Mouse (Mus musculus) forebrain, embryonic 12.5 days (tissue): Measurements from ENCODE around the gene Adgrg7. TPM values are rescaled to one million over a fixed set of nuclear protein-coding genes. Genes with fewer than 3 reads are reported as not detected.

Experiments used
- ATAC-seq: fragments of 200-750 bp; cut with Nextera tagmentation; 2 replicates; pipeline ENCODE4 v1.8.0; 2017; ENCODE audit warnings: moderate TSS enrichment; ENCODE audit not compliant: low FRiP score
- H3K27ac ChIP-seq: fragments of 300-500 bp; sonication (generic); 2 replicates; pipeline ENCODE4 v1.5.1; 2016; ENCODE audit warnings: mild to moderate bottlenecking
- H3K27me3 ChIP-seq: fragments of 300-500 bp; sonication (generic); 2 replicates; pipeline ENCODE4 v1.6.1; 2016; ENCODE audit warnings: mild to moderate bottlenecking
- H3K36me3 ChIP-seq: fragments of 300-500 bp; sonication (generic); replicated peaks from 2 replicates; pipeline ENCODE4 v1.6.1; 2016; ENCODE audit warnings: mild to moderate bottlenecking
- H3K4me1 ChIP-seq: fragments of 300-500 bp; sonication (generic); 2 replicates; pipeline ENCODE4 v1.6.1; 2016
- H3K4me2 ChIP-seq: fragments of 300-500 bp; sonication (generic); 2 replicates; pipeline ENCODE4 v1.6.1; 2016; ENCODE audit warnings: mild to moderate bottlenecking, moderate library complexity
- H3K4me3 ChIP-seq: fragments of 300-500 bp; sonication (generic); replicated peaks from 2 replicates; pipeline ENCODE4 v1.5.1; 2016; ENCODE audit warnings: mild to moderate bottlenecking
- H3K9ac ChIP-seq: fragments of 300-500 bp; sonication (generic); 2 replicates; pipeline ENCODE4 v1.6.1; 2016; ENCODE audit warnings: mild to moderate bottlenecking
- H3K9me3 ChIP-seq: fragments of 300-500 bp; sonication (generic); 2 replicates; pipeline ENCODE4 v1.6.1; 2016
- WGBS: fragments of 180-500 bp; shearing (Covaris S2); methylation state at CpG from one replicate; pipeline ENCODE4 v1.1.7; 2016; 5-methylcytosine and 5-hydroxymethylcytosine counted together
- polyA plus RNA-seq: library from polyadenylated mRNA; unstranded; fragments of >200 nt; fragmentation: Nextera tagmentation; extraction: Ambion mirVana; gene quantifications from 2 replicates; pipeline ENCODE4 v1.2.1, GENCODE M21; 2016

Adgrg7 gene
- polyA plus RNA-seq = not detected in 2 replicates

- Histone ChIP-seq H3K9ac (no peak within 1 kb of the TSS), H3K27ac (no peak within 1 kb of the TSS), H3K9me3 (no peaks in the 10 kb centered on the region), H3K4me2 (no peak within 1 kb of the TSS), H3K4me3 (no peak within 1 kb of the TSS), H3K36me3 (no peaks in the 10 kb centered on the region), H3K27me3 (no peaks in the 10 kb centered on the region), H3K4me1 (no peaks in the 10 kb centered on the region)
- ATAC-seq = no peak
- WGBS = 79% methylated on average over 8 of the region's 8 CpGs
Measured at GRCm38 (mm10) chr16:56795481-56796139, at the start of gene Adgrg7. TSS of gene Adgrg7 (minus strand) at chr16:56795855.

- WGBS = 90% methylated on average over 5 of the region's 5 CpGs
Measured at GRCm38 (mm10) chr16:56842988-56843387, 47.3 kb upstream of the Adgrg7 start.

GRCm38 (mm10) chr16:56833312-56833711 lies 37.7 kb upstream of the Adgrg7 start:
- no peak for ATAC-seq
- H3K27me3 ChIP-seq = no peaks in the 10 kb centered on the region
- H3K4me2 ChIP-seq = no peak overlapping the region
- H3K4me1 ChIP-seq = no peaks in the 10 kb centered on the region
- H3K36me3 ChIP-seq = no peaks in the 10 kb centered on the region
- H3K9me3 ChIP-seq = no peaks in the 10 kb centered on the region
- WGBS = 98% methylated on average over 1 of the region's 1 CpGs
- no peak overlapping the region for H3K4me3 ChIP-seq
- no peak overlapping the region for H3K27ac ChIP-seq
- H3K9ac ChIP-seq = no peak overlapping the region

More at GRCm38 (mm10) chr16:56842988-56843387, 47.3 kb upstream of the Adgrg7 start:
- no peak overlapping the region for H3K4me2 ChIP-seq
- ATAC-seq = no peak
- no peak overlapping the region for H3K4me3 ChIP-seq
- no peak overlapping the region for H3K27ac ChIP-seq
- H3K4me1 ChIP-seq = no peaks in the 10 kb centered on the region
- H3K36me3 ChIP-seq = no peaks in the 10 kb centered on the region
- no peak overlapping the region for H3K9ac ChIP-seq
- no peaks in the 10 kb centered on the region for H3K9me3 ChIP-seq
- no peaks in the 10 kb centered on the region for H3K27me3 ChIP-seq

- H3K4me3 ChIP-seq = no peak overlapping the region
- no peak for ATAC-seq
- no peak overlapping the region for H3K27ac ChIP-seq
- 95% methylated on average over 2 of the region's 2 CpGs for whole genome bisulfite sequencing
- H3K27me3 ChIP-seq = no peaks in the 10 kb centered on the region
- no peaks in the 10 kb centered on the region for H3K9me3 ChIP-seq
- no peak overlapping the region for H3K9ac ChIP-seq
- H3K4me2 ChIP-seq = no peak overlapping the region
- no peaks in the 10 kb centered on the region for H3K4me1 ChIP-seq
- H3K36me3 ChIP-seq = no peaks in the 10 kb centered on the region
Measured at GRCm38 (mm10) chr16:56831986-56832385, 36.3 kb upstream of the Adgrg7 start.

GRCm38 (mm10) chr16:56801370-56802109 lies 5.9 kb upstream of the Adgrg7 start:
- Histone ChIP-seq H3K9me3 (no peaks in the 10 kb centered on the region), H3K27ac (no peak overlapping the region), H3K4me2 (no peak overlapping the region), H3K4me3 (no peak overlapping the region), H3K36me3 (no peaks in the 10 kb centered on the region), H3K4me1 (no peaks in the 10 kb centered on the region), H3K9ac (no peak overlapping the region), H3K27me3 (no peaks in the 10 kb centered on the region)
- ATAC-seq = no peak
- 89% methylated on average over 6 of the region's 6 CpGs for WGBS

GRCm38 (mm10) chr16:56800946-56801345 lies 5.3 kb upstream of the Adgrg7 start:
- H3K4me3 ChIP-seq = no peak overlapping the region
- WGBS = 87% methylated on average over 7 of the region's 7 CpGs
- no peaks in the 10 kb centered on the region for H3K4me1 ChIP-seq
- no peak overlapping the region for H3K9ac ChIP-seq
- no peaks in the 10 kb centered on the region for H3K36me3 ChIP-seq
- no peak overlapping the region for H3K27ac ChIP-seq
- H3K9me3 ChIP-seq = no peaks in the 10 kb centered on the region
- no peak overlapping the region for H3K4me2 ChIP-seq
- no peaks in the 10 kb centered on the region for H3K27me3 ChIP-seq
- no peak for ATAC-seq

- 44% methylated on average over 2 of the region's 2 CpGs for WGBS
- Histone ChIP-seq H3K36me3 (no peaks in the 10 kb centered on the region), H3K9me3 (no peaks in the 10 kb centered on the region), H3K4me3 (no peak overlapping the region), H3K4me1 (no peaks in the 10 kb centered on the region), H3K4me2 (no peak overlapping the region), H3K9ac (no peak overlapping the region), H3K27me3 (no peaks in the 10 kb centered on the region), H3K27ac (no peak overlapping the region)
- ATAC-seq = no peak
Measured at GRCm38 (mm10) chr16:56800469-56800868, 4.8 kb upstream of the Adgrg7 start.

GRCm38 (mm10) chr16:56799541-56800029 lies 3.9 kb upstream of the Adgrg7 start:
- no peaks in the 10 kb centered on the region for H3K27me3 ChIP-seq
- 86% methylated on average over 3 of the region's 3 CpGs for WGBS
- no peak overlapping the region for H3K4me3 ChIP-seq
- H3K27ac ChIP-seq = no peak overlapping the region
- H3K4me2 ChIP-seq = no peak overlapping the region
- ATAC-seq = no peak
- no peaks in the 10 kb centered on the region for H3K36me3 ChIP-seq
- H3K9ac ChIP-seq = no peak overlapping the region
- no peaks in the 10 kb centered on the region for H3K9me3 ChIP-seq
- H3K4me1 ChIP-seq = no peaks in the 10 kb centered on the region

- no peak for ATAC-seq
- Histone ChIP-seq H3K9ac (no peak overlapping the region), H3K4me3 (no peak overlapping the region), H3K27me3 (no peaks in the 10 kb centered on the region), H3K9me3 (no peaks in the 10 kb centered on the region), H3K4me2 (no peak overlapping the region), H3K4me1 (no peaks in the 10 kb centered on the region), H3K36me3 (no peaks in the 10 kb centered on the region), H3K27ac (no peak overlapping the region)
- 92% methylated on average over 7 of the region's 7 CpGs for WGBS
Measured at GRCm38 (mm10) chr16:56798873-56799272, 3.2 kb upstream of the Adgrg7 start.

GRCm38 (mm10) chr16:56794383-56795144 lies 1.1 kb downstream of the Adgrg7 start:
- Histone ChIP-seq H3K36me3 (no peaks in the 10 kb centered on the region), H3K9ac (no peak overlapping the region), H3K27me3 (no peaks in the 10 kb centered on the region), H3K9me3 (no peaks in the 10 kb centered on the region), H3K4me1 (no peaks in the 10 kb centered on the region), H3K4me3 (no peak overlapping the region), H3K4me2 (no peak overlapping the region), H3K27ac (no peak overlapping the region)
- no peak for ATAC-seq
- 82% methylated on average over 7 of the region's 7 CpGs for WGBS

GRCm38 (mm10) chr16:56793778-56794177 lies 1.9 kb downstream of the Adgrg7 start:
- H3K9ac ChIP-seq = no peak overlapping the region
- no peak overlapping the region for H3K4me3 ChIP-seq
- WGBS = 89% methylated on average over 1 of the region's 1 CpGs
- no peaks in the 10 kb centered on the region for H3K27me3 ChIP-seq
- no peaks in the 10 kb centered on the region for H3K4me1 ChIP-seq
- H3K9me3 ChIP-seq = no peaks in the 10 kb centered on the region
- no peak for ATAC-seq
- H3K27ac ChIP-seq = no peak overlapping the region
- no peaks in the 10 kb centered on the region for H3K36me3 ChIP-seq
- no peak overlapping the region for H3K4me2 ChIP-seq

- Histone ChIP-seq H3K4me2 (no peak overlapping the region), H3K27me3 (no peaks in the 10 kb centered on the region), H3K36me3 (no peaks in the 10 kb centered on the region), H3K9me3 (no peaks in the 10 kb centered on the region), H3K4me1 (no peaks in the 10 kb centered on the region), H3K9ac (no peak overlapping the region), H3K4me3 (no peak overlapping the region), H3K27ac (no peak overlapping the region)
- 93% methylated on average over 2 of the region's 2 CpGs for WGBS
- ATAC-seq = no peak
Measured at GRCm38 (mm10) chr16:56785943-56786342, 9.7 kb downstream of the Adgrg7 start.
